Mouse (Mus musculus): ENCODE data around the gene Phf12.

Phf12 gene

GRCm38 (mm10) chr11:77982441-77982905 lies at the start of gene Phf12:
TSS of gene Phf12 (plus strand) at chr11:77982754.
- peak; percentile 99 for DNase-seq (ENCODE audit: low spot score)

- no peak for DNase-seq (ENCODE audit: low spot score)
These were observed 48.4 kb upstream of the Phf12 start for GRCm38 (mm10) chr11:77934111-77934521.

- DNase-seq (ENCODE audit: low spot score), result no peak
These were observed 47.8 kb upstream of the Phf12 start for GRCm38 (mm10) chr11:77934568-77935311.

- no peak for DNase-seq (ENCODE audit: low spot score)
These were observed 45.7 kb upstream of the Phf12 start for GRCm38 (mm10) chr11:77936846-77937245.

- no peak for DNase-seq (ENCODE audit: low spot score)
These were observed 44.7 kb upstream of the Phf12 start for GRCm38 (mm10) chr11:77937649-77938410.

- DNase-seq (ENCODE audit: low spot score), result no peak
These were observed 40.3 kb upstream of the Phf12 start for GRCm38 (mm10) chr11:77942230-77942629.

GRCm38 (mm10) chr11:77947860-77948259 lies 34.7 kb upstream of the Phf12 start:
- DNase-seq (ENCODE audit: low spot score), result no peak

- DNase-seq (ENCODE audit: low spot score), result no peak
These were observed 32.3 kb upstream of the Phf12 start for GRCm38 (mm10) chr11:77950125-77950685.

- no peak for DNase-seq (ENCODE audit: low spot score)
These were observed 31.7 kb upstream of the Phf12 start for GRCm38 (mm10) chr11:77950797-77951228.

- no peak for DNase-seq (ENCODE audit: low spot score)
These were observed 28.9 kb upstream of the Phf12 start for GRCm38 (mm10) chr11:77953671-77954070.

- no peak for DNase-seq (ENCODE audit: low spot score)
These were observed 26.1 kb upstream of the Phf12 start for GRCm38 (mm10) chr11:77956428-77956827.

GRCm38 (mm10) chr11:77958268-77958667 lies 24.3 kb upstream of the Phf12 start:
- no peak for DNase-seq (ENCODE audit: low spot score)

GRCm38 (mm10) chr11:77958932-77959331 lies 23.6 kb upstream of the Phf12 start:
- DNase-seq (ENCODE audit: low spot score), result no peak

GRCm38 (mm10) chr11:77960199-77960598 lies 22.4 kb upstream of the Phf12 start:
- no peak for DNase-seq (ENCODE audit: low spot score)

- no peak for DNase-seq (ENCODE audit: low spot score)
These were observed 21.7 kb upstream of the Phf12 start for GRCm38 (mm10) chr11:77960898-77961297.

- no peak for DNase-seq (ENCODE audit: low spot score)
These were observed 19.6 kb upstream of the Phf12 start for GRCm38 (mm10) chr11:77962946-77963345.

- DNase-seq (ENCODE audit: low spot score), result no peak
These were observed 18.0 kb upstream of the Phf12 start for GRCm38 (mm10) chr11:77964415-77965095.

GRCm38 (mm10) chr11:77965101-77966036 lies 17.2 kb upstream of the Phf12 start:
- no peak for DNase-seq (ENCODE audit: low spot score)

GRCm38 (mm10) chr11:77966037-77966391 lies 16.5 kb upstream of the Phf12 start:
- no peak for DNase-seq (ENCODE audit: low spot score)

- DNase-seq (ENCODE audit: low spot score), result peak; percentile 85
These were observed 15.4 kb upstream of the Phf12 start for GRCm38 (mm10) chr11:77967114-77967513.

GRCm38 (mm10) chr11:77968786-77969185 lies 13.8 kb upstream of the Phf12 start:
- DNase-seq (ENCODE audit: low spot score), result no peak

Measured in testis, postnatal 10 days (tissue).